Mouse (Mus musculus): ENCODE measurements around the gene Myh1.

Myh1 gene

DNA sequence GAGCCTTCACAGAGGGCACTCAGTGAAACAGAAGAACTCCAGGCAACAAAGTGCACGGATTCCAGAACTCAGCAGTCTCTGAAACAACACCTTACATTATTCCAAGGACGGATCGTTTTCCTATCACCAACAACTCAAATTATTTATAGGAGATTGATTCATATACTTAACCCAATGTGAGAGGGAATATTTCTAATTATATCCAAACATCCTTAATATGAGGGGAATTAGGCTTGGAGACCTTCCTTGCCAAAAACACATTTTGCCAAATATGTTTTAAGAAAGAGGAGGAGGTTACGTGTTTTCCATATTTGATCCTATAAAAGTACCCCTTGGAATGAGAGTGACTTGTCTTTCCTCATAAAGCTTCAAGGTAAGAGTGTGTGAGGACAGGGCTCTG, at the start of gene Myh1:
Gene Myh1 (plus strand): TSS at position 301 of the 400 bp plus-strand sequence.
- no peak for DNase-seq (ENCODE audit: low spot score)

DNA sequence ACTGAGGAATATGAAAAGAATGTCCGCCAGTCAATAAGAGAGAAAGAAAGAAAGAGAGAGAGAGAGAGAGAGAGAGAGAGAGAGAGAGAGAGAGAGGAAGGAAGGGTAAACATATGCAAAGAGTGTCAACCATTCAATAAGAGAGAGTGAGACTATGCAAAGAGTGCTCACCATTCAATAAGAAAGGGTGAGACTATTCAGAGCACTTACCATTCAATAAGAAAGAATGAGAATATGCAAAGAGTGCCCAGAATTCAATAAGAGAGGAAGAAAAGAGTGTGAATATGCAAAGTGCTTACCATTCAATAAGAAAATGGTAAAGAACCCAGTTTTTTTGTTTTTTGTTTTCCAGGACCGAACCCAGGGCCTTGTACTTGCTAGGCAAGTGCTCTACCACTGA, 49.6 kb upstream of the Myh1 start:
- DNase-seq (ENCODE audit: low spot score), result no peak

DNA sequence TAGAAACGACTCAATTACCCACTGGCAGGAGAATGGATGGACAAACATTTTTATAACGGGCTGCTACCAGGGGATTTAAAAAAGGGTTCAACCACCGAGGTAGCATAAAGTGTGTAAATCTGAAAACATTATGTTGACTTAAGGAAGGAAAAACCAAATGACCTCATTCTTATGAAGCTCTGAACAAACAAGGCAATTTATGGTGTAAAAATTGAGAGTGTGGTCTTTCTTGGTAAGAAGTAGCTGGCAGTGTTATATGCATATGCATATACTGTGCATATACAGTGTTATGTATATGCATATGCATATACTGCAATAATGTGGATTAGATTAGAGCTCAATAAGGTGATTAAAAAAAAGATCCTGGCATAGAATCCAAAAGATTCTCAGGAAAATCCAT, 48.7 kb upstream of the Myh1 start:
- DNase-seq (ENCODE audit: low spot score), result no peak

DNA sequence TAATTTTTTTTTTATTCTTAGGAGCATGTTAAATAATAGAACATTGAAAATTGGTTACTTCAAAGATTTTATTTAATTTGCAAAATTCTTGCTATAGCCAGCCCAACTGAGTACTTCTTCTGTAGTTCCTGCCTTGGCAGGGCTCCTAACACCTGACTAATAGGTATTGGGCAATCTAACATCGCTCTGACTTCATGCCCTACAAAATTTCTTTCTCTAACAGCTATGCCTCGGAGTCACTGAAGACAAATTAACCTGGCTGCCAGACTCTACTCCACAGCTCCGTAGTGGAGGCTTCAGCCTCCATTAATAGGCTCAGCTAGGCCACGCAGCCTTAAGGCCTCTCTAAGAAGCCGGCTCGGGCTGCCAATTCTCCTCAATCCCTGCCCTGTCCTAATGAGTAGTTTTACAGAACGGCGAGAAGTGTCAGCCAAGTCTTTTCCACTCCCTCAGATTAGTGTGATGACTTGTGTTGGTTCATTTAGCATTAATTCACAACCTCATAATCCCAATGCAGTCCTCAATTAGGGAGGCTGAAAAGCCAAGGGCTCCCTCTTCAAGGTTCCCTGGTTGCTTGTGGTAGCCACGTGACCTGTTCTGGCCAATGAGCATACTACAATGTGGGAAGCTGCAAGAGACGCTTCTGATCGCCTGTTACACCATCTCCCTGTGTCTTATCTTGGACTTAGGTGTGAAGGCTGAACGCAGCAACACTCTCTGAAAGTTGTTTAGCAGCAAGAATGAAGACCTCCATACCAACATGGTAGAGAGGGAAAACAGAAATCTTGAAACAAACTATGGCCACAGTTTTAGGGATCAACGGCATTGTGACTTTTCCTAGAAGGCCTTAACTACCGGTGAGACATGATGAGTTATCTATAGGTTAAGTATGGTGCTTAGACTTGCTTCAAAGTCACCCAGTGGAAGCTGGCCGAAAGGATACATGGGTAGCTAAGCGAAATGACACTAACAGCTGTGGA, 47.9 kb upstream of the Myh1 start:
- DNase-seq (ENCODE audit: low spot score), result no peak

DNA sequence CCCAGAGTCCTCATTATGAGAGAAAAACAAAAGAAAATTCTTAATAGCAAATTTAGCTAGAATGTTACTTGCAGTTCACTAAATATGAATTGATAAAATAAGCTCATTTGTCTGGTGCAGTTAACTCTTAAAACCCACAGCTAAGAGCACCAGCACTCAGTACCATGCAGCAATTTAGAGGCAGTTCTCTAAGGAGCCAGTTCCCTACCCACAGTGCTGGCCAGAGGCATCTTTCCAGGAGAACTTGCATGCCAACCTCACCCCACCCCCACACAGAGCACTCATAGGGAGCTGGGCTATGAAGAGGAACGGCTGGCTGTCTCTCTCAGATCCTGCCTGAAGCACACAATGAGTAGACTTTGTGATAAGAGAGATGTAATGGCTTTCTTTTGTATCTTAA, 46.7 kb upstream of the Myh1 start:
- DNase-seq (ENCODE audit: low spot score), result no peak

DNA sequence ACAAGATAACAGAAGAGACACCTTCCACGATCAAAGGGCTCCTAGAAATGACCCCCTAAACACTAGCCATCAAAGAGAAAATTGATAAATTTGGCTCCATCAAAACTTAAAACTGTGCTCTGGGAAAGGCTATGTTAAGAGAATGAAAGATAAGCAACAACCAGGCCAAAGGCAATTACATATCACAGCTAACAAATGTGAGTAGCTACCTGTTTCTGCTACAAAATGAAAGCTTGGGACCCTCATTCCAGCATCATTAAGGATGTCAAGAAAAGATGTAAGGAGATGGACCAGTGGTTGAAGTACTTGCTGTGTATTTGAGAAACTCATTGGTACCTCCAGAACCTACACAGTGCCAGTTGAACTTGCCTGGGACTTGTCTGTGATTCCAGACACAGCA, 46.0 kb upstream of the Myh1 start:
- DNase-seq (ENCODE audit: low spot score), result no peak

DNA sequence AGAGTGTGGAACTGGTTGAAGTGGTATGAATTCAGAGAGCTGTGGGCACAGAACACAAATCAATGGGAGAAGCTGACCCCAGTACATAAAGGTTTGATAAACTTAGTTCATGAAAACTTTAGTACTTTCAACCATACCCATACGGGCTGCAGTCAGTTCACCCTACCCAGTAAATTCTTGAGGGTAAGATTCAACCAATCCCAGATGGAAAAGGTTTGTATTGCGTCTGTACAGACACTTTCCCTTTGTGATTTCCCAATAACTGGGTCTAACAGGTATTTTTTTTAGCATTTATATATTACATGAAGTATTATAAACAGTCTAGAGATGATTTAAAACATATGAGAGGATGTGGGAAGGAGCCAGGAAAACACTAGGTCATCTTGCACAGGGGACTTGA, 44.2 kb upstream of the Myh1 start:
- no peak for DNase-seq (ENCODE audit: low spot score)

DNA sequence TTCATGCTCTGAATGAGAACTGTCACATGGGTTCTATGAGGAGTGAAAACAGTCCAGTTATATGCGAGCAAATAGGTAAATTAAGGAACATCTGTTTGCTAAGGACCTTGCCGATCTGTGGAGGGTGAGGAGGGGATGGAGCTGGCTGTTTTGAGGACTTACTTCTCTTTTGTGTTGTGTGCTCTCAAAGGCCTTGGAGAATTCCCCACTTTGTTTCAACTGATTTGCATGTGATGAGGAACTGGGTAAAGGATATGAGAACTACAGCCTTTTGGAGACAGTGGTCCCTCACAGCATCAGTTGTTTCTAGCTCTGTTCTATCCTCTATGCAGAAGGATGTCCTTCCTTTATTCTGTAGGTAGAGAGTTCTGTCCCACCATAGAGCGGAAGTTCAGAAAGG, 39.7 kb upstream of the Myh1 start:
- no peak for DNase-seq (ENCODE audit: low spot score)

DNA sequence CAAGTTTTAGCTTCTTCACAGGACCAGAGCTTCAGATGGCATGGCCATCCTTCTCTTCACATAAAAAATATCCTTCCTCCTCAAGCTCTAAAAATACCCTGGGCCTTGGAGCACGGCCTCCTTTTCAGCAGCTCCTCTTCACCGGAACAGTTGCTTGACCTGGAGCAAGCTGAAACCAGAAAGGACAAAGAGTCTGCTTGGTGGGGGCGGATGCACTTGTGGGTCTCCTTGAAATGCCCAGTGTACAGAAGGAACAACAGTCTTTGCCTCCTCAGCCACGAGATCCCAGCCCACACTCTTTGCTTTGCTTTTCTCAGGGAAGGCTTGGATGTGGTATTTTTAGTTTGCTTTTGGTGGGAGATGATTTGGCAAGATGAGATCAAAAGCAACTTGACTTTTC, 36.2 kb upstream of the Myh1 start:
- DNase-seq (ENCODE audit: low spot score), result no peak

DNA sequence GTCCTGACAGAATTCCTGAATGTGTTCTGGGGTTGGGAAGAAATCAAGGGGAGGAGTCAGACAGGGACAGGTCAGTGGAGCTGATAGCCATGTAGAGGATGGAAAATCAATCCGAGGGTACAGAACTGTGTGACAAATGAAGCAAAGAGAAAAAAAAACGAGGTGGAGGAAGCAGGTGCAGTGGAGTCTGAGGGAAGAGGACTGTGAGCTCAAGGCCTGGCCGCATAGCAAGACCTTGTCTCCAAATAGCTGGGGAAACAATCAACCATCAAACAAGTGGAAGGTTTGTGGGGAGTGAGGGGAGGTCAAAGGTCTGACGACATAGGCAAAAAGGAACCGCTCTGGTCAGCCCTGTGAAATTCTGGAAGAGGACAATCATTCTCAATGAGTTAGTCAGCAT, 35.0 kb upstream of the Myh1 start:
- no peak for DNase-seq (ENCODE audit: low spot score)

DNA sequence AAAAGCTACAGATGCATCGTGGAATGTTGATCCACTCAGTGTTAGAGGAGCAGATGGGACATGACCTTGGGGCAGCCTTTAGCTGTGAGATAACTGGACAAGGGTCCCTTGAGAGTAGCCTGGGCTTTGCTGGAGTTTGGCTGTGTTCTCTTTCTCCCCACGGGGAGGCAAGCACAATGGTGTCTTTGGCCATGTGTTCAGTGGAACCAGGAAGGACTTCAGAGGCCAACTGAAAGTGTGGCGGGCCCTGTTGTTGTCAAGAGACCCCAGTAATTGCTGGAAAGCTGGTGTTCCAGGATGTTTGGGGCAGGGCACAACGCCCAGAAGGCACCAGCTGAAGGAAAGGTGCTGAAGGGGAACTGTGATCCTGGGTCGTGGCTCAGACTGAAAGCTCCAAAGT, 30.6 kb upstream of the Myh1 start:
- no peak for DNase-seq (ENCODE audit: low spot score)

DNA sequence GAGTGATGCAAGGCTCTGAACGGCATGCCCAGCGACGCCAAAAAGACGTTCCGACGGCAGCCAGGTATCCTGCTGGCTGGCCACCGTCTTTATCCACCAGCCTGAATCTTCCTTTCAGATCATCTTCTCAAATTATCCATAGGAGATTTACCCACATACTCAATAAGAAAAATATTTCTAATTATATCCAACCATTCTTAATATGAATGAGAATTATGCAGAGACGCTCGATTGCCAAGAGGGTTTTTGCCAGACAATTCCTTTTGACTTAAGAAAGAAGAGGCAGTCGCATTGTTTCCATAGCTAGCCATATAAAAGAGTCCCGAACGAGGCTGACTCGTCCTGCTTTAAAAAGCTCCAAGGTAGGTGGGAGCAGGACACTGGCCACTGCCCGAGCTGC, 29.1 kb upstream of the Myh1 start, which contains the start of gene Myh2:
Gene Myh2 (plus strand): TSS at position 301 of the 400 bp plus-strand sequence.
- no peak for DNase-seq (ENCODE audit: low spot score)

DNA sequence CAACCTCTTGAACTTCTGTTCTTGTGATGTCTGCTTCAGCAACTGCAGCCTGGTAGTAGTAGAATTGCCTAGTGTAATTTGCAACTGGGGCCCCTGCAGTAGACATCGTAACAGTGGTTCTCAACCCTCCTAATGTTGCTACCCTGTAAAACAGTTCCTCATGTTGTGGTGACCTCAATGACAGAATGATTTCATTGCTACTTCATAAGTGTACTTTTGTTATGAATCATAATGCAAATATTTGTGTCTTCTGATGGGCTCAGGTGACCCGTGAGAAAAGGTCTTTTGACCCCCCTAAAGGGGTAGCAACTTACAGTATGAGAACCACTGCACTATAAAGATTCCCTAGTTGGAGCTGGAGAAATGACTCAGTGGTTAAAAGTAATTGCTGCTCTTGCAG, 27.4 kb upstream of the Myh1 start:
- no peak for DNase-seq (ENCODE audit: low spot score)

DNA sequence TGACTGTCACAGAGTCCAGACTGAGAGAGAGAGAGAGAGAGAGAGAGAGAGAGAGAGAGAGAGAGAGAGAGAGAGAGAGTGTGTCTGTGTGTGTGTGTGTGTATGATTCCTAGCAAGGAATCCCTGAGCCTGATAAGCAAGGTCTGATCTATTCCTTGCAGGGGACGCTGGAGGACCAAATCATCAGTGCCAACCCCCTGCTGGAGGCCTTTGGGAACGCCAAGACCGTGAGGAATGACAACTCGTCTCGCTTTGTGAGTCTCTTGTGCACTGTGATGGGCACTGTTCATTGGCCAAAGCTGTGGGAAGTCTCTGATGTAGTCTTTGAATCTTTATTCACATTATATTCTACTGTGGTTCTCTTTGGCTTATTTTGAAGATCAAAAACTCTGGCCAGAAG, 23.5 kb upstream of the Myh1 start:
- no peak for DNase-seq (ENCODE audit: low spot score)

DNA sequence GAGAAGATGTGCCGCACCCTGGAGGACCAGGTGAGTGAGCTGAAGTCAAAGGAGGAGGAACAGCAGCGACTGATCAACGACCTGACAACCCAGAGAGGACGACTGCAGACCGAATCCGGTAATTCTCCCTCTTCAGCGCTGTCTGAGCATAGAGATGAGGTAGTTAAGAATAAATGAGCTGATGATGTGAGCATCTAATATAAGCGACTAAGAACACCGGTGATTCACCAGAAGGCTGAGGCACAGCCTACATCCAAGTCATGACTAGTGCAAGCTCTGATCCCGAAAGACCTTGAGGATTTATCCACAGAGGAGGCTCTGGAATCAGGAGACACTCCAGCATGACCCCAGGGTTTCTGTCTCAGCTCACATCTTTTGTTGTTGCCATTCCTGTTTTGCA, 9.5 kb upstream of the Myh1 start:
- no peak for DNase-seq (ENCODE audit: low spot score)

DNA sequence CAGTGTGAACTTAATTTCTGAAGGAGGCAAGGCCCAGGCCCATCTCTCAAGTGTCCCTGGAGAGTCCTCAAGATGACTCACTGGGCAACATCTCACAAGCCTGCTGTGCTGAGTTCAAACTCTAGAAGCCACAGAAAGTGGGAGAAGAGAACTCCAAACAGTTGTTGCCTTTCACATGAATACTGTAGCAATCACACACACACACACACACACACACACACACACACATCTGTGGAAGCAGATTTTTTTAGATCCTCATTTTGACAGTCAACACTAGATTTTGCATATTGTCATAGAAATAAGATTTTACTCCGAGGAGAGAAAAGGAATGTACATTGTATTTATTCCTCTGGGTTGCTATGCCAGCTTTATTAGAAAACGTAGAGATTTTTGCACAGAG, 9.0 kb upstream of the Myh1 start:
- DNase-seq (ENCODE audit: low spot score), result no peak

DNA sequence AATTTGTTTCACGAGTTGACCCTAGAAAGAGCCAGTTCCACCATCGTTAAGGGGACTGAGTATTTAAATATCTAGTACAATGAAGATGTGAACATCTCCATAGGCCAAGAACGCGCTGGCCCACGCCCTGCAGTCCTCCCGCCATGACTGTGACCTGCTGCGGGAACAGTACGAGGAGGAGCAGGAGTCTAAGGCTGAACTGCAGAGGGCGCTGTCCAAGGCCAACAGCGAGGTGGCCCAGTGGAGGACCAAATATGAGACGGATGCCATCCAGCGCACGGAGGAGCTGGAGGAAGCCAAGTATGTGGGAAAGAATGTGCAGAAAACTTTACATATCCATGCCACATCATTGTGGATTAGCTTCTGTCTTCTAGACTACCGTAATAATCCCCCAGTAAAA, 8.4 kb upstream of the Myh1 start:
- DNase-seq (ENCODE audit: low spot score), result no peak

DNA sequence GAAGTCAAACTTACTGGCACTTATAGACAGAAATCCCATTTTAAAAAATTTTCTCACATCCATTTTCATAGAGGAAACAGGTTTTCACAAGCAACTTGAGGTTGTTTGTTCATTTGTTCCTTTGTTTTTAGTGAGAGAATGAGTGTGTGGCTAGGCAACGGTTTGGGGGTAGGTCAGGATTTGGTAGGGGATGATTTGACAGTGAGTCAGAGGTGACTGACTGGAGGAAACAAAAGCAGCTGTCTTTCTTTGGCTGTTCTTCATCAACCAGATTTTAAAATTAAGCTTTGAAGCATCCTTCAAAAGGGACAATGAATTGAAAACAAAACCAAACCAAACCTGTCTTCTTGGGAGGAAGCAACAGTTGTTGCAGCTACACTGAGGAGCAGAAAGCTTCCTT, 531 bp upstream of the Myh1 start:
- no peak for DNase-seq (ENCODE audit: low spot score)

DNA sequence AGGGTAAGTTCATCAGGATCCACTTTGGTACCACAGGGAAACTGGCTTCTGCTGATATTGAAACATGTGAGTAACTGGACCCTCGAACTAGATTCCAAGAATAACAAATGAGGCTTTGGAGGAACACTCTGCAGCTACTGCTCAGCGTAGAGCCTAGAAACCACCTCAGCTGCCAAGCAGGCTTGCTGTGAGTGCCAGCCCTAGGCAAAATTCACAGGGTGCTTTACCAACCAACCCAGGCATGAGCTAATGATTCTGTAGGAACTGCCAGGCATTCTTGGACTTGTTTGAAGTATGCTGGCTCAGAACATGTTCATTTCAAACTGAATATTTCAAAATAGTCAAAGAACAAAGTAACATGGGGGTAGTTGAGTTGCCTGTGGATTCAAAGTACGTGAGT, 4.9 kb downstream of the Myh1 start:
- no peak for DNase-seq (ENCODE audit: low spot score)

DNA sequence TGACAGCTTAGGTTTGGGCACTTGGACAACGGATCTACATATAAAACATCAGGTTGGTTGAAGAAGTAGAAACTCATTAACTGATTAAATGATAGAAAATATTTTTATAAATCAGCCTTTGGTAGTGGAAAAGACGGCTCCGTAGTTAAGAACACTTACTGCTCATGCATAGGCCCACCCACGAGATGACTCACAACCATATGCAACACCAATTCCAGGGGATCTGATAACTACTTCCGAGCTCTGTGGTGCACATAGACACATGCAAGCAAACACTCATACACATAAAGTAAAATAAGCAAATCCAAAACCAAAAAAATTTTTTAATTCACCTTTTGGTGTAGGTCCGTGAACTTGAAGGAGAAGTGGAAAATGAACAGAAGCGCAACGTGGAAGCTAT, 22.0 kb downstream of the Myh1 start:
- DNase-seq (ENCODE audit: low spot score), result no peak

DNA sequence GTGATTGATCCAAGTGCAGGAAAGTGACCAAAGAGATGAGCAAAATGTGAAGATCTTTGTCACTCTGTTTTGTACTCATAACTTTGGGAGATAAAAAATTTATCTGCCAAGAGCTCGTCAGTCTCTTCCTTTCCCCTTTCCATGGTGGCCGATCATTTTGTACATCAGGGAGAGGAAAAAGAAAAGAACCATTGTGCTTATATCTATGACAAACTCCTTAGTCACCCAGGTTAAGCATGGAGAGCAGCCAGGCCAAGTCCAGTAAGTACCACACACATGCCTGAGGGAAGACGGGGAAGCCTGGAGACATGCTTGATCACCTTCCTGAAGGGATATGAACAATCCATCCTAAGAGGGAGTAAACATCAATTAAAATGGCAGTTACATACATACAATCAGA, 24.6 kb downstream of the Myh1 start:
- no peak for DNase-seq (ENCODE audit: low spot score)

DNA sequence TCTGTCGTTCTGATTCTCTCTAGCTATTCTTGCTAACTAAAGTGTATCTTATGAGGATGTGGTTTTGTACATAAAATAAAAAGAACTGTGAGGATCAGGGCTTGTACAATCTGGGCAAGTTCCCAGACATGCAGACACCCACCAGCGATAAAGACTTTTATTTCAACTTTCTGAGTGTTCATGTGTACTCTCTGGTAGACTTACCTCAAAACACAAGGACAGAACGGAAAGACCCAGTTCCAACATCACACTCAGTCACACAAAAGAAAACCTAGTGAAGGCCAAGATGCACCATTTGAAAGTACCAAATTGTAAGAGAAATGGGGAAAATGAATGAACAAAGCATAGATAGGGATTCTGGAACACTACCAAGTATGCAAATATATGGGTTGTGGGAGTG, 28.9 kb downstream of the Myh1 start:
- DNase-seq (ENCODE audit: low spot score), result no peak

DNA sequence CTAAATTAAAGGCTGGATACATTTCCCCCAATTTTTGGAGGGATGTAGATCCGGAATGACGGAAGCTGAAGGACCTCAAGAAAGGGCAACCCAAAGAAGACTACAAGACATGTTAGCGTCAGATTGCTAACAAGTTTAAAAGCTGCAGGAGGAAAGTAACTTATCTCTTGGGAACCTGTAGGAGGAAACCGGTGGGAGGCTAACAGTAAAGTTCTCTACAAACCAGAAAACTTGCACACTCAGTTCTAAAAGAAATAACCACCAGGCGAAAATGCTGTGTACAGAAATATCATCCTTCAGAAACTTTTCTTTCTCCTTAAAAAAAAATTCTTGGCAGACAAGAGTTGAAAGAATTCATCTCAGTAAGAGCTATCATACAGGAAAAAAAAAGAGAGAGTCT, 29.3 kb downstream of the Myh1 start:
- no peak for DNase-seq (ENCODE audit: low spot score)

DNA sequence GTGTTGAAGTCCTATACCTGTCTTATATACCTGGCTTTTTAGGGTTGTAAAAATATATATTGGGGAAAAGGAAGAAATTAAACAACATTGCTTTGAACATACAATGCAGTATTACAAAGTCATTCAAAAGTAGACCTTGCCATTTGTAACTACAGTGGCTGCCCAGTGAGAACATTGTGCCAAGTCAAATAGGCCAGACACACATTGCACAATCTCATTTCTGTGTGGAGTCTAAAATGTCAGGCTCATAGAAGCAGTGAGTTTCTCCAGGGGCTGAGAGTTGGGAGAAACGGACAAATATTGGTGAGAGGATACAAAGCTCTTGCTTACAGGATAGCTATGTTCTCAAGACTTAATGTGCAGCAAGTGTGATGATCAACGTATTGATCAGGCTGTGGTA, 30.1 kb downstream of the Myh1 start:
- DNase-seq (ENCODE audit: low spot score), result no peak
